Mouse (Mus musculus): ENCODE measurements around the gene Olfr243. TPM values are rescaled to one million over a fixed set of nuclear protein-coding genes. Genes with fewer than 3 reads are reported as not detected.
"Not testable (repeated sequence)": the region's sequence is repeated elsewhere in the genome, so short reads cannot be mapped to it uniquely, and the experiment has no call there.

Gene Olfr243
- polyA plus RNA-seq, 1 experiment, result not detected

DNA sequence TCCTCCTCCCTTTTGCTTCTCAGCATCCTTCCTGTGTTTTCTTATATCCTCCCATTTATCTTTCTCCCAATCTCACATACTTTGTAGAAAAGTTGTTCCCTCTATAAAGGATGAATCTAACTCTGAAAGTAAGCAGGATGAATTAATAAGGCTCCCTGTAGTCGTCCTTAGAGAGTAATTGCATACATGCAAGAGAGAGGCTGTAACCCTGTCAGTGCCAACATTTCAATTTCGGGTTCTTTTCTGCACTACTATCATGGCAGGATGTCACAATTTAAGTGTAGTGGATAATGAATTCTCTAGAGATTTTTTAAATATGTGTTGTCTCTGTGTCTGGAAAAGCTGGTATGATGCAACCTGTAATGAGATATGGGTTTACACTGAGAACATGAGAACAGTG, 42.8 kb downstream of the Olfr243 start, which contains the start of gene Olfr630:
Gene Olfr630 (minus strand): TSS at position 101 of the 400 bp plus-strand sequence.
- Histone ChIP-seq H3K27me3 (ENCODE audit: control insufficient read depth, insufficient read depth, low read length) (no peaks in the 10 kb centered on the region), H3K27ac (ENCODE audit: insufficient read depth, low read length) (no peak within 1 kb of the TSS), H3K4me1 (ENCODE audit: control insufficient read depth, insufficient read depth, low read length) (no peaks in the 10 kb centered on the region), H3K4me3 (replicated peaks; ENCODE audit: insufficient read depth, low read depth, low read length) (no peak within 1 kb of the TSS)
- WGBS, result 37% methylated on average over 2 of the region's 2 CpGs
- no peak for DNase-seq
- TF ChIP-seq CTCF (IDR thresholded peaks at IDR 0.05; ENCODE audit: borderline replicate concordance, insufficient read depth, low read depth, low read length), result no peak
- TF ChIP-seq POLR2A (IDR thresholded peaks at IDR 0.05; ENCODE audit: borderline replicate concordance, insufficient read depth, low read length), result no peak

DNA sequence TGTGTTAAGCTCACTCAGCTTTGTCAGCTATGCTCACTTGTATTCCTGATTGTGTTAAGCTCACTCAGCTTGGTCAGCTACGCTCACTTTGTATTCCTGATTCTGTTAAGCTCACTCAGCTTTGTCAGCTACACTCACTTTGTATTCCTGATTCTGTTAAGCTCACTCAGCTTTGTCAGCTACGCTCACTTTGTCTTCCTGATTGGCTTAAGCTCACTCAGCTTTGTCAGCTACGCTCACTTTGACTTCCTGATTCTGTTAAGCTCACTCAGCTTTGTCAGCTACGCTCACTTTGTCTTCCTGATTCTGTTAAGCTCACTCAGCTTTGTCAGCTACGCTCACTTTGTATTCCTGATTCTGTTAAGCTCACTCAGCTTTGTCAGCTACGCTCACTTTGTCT, 47.7 kb downstream of the Olfr243 start:
- H3K4me1 ChIP-seq (ENCODE audit: control insufficient read depth, insufficient read depth, low read length); H3K4me3 ChIP-seq (replicated peaks; ENCODE audit: insufficient read depth, low read depth, low read length); DNase-seq; H3K27me3 ChIP-seq (ENCODE audit: control insufficient read depth, insufficient read depth, low read length); H3K27ac ChIP-seq (ENCODE audit: insufficient read depth, low read length): not testable (repeated sequence)
- WGBS, result 84% methylated on average over 6 of the region's 6 CpGs

DNA sequence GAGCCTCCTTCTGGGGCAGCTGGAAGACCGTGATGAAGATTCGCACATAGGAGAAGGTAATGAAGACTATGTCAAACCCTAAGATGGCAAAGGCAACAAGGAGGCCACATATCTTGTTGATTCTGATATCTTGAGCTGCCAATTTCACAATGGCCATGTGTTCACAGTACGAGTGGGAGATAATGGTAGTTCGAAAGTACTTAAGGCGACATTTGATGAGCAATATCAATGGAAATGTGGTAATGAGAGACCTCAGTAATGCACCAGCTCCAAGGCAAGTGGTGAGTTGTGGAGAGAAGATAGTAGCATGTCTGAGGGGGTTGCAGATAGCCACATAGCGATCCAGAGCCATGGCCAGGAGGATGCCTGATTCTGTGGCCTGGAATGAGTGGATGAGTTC, 53.2 kb downstream of the Olfr243 start:
- not testable (repeated sequence) for H3K27me3 ChIP-seq (ENCODE audit: control insufficient read depth, insufficient read depth, low read length); H3K27ac ChIP-seq (ENCODE audit: insufficient read depth, low read length); DNase-seq; H3K4me1 ChIP-seq (ENCODE audit: control insufficient read depth, insufficient read depth, low read length); H3K4me3 ChIP-seq (replicated peaks; ENCODE audit: insufficient read depth, low read depth, low read length)
- 86% methylated on average over 6 of the region's 6 CpGs for WGBS

Other genes with a start within 250 kb of the Olfr243 start
- not detected in 2 replicates for gene Olfr608, start 244.8 kb upstream of the Olfr243 start, polyA plus RNA-seq (2012; rRNA removed)
- gene Olfr609, start 216.6 kb upstream of the Olfr243 start, polyA plus RNA-seq (2012; rRNA removed), result not detected in 2 replicates
- not detected in 2 replicates for gene Olfr610, start 202.5 kb upstream of the Olfr243 start, polyA plus RNA-seq (2012; rRNA removed)
- gene Olfr611, start 193.8 kb upstream of the Olfr243 start, polyA plus RNA-seq (2012; rRNA removed), result not detected in 2 replicates
- gene Olfr612, start 172.0 kb upstream of the Olfr243 start, polyA plus RNA-seq (2012; rRNA removed), result not detected in 2 replicates
- not detected in 2 replicates for gene Olfr613, start 166.6 kb upstream of the Olfr243 start, polyA plus RNA-seq (2012; rRNA removed)
- gene Olfr615, start 158.6 kb upstream of the Olfr243 start, polyA plus RNA-seq (2012; rRNA removed), result not detected in 2 replicates
- gene Olfr616, start 145.5 kb upstream of the Olfr243 start, polyA plus RNA-seq (2012; rRNA removed), result not detected in 2 replicates
- gene Olfr617, start 141.6 kb upstream of the Olfr243 start, polyA plus RNA-seq (2012; rRNA removed), result not detected in 2 replicates
- not detected in 2 replicates for gene Olfr618, start 124.6 kb upstream of the Olfr243 start, polyA plus RNA-seq (2012; rRNA removed)
- not detected in 2 replicates for gene Olfr619, start 114.1 kb upstream of the Olfr243 start, polyA plus RNA-seq (2012; rRNA removed)
- not detected in 2 replicates for gene Olfr620, start 102.1 kb upstream of the Olfr243 start, polyA plus RNA-seq (2012; rRNA removed)
- gene Olfr622, start 72.0 kb upstream of the Olfr243 start, polyA plus RNA-seq (2012; rRNA removed), result not detected in 2 replicates
- not detected in 2 replicates for gene Olfr623, start 51.0 kb upstream of the Olfr243 start, polyA plus RNA-seq (2012; rRNA removed)
- gene Olfr624, start 43.5 kb upstream of the Olfr243 start, polyA plus RNA-seq (2012; rRNA removed), result not detected in 2 replicates
- gene Olfr625-ps1, start 32.0 kb upstream of the Olfr243 start, polyA plus RNA-seq (2012; rRNA removed), result not detected in 2 replicates
- gene Olfr628, start 15.7 kb downstream of the Olfr243 start, polyA plus RNA-seq (2012; rRNA removed), result not detected in 2 replicates
- gene Olfr629, start 30.3 kb downstream of the Olfr243 start, polyA plus RNA-seq (2012; rRNA removed), result not detected in 2 replicates
- gene Olfr630, start 42.7 kb downstream of the Olfr243 start, polyA plus RNA-seq (2012; rRNA removed), result not detected in 2 replicates
- gene Olfr69, start 56.9 kb downstream of the Olfr243 start, polyA plus RNA-seq (2012; rRNA removed), result not detected in 2 replicates
- gene Olfr68, start 65.0 kb downstream of the Olfr243 start, polyA plus RNA-seq (2012; rRNA removed), result not detected in 2 replicates
- gene Olfr67, start 77.2 kb downstream of the Olfr243 start, polyA plus RNA-seq (2012; rRNA removed), result not detected in 2 replicates
- 64.2 and 175 TPM in 2 replicates for gene Hbb-bt, start 99.3 kb downstream of the Olfr243 start, polyA plus RNA-seq (2012; rRNA removed)
- 581 and 1,292 TPM in 2 replicates for gene Hbb-bs, start 113.4 kb downstream of the Olfr243 start, polyA plus RNA-seq (2012; rRNA removed)
- not detected in 2 replicates for gene Hbb-bh2, start 125.8 kb downstream of the Olfr243 start, polyA plus RNA-seq (2012; rRNA removed)
- gene Hbb-bh1, start 128.5 kb downstream of the Olfr243 start, polyA plus RNA-seq (2012; rRNA removed), result 0.41 TPM in 1 of 2 replicates, not detected in the other
- 1.3 and 2.3 TPM in 2 replicates for gene Hbb-y, start 138.5 kb downstream of the Olfr243 start, polyA plus RNA-seq (2012; rRNA removed)
- gene Olfr66, start 171.6 kb downstream of the Olfr243 start, polyA plus RNA-seq (2012; rRNA removed), result not detected in 2 replicates
- not detected in 2 replicates for gene Olfr64, start 179.8 kb downstream of the Olfr243 start, polyA plus RNA-seq (2012; rRNA removed)
- not detected in 2 replicates for gene Olfr65, start 188.8 kb downstream of the Olfr243 start, polyA plus RNA-seq (2012; rRNA removed)
- not detected in 2 replicates for gene Olfr631, start 214.2 kb downstream of the Olfr243 start, polyA plus RNA-seq (2012; rRNA removed)
- not detected in 2 replicates for gene Olfr632, start 219.7 kb downstream of the Olfr243 start, polyA plus RNA-seq (2012; rRNA removed)
- gene Olfr633, start 229.8 kb downstream of the Olfr243 start, polyA plus RNA-seq (2012; rRNA removed), result not detected in 2 replicates